Mouse (Mus musculus) E14TG2a.4 (cell line): ENCODE results near the gene Myo3b.

Source experiments
- CTCF ChIP-seq: conservative IDR thresholded peaks from 2 replicates; pipeline ENCODE4 v1.5.1; 2014; ENCODE audit warnings: low read length
- NANOG ChIP-seq: IDR thresholded peaks from 2 replicates; pipeline ENCODE4 v1.6.1; 2014; ENCODE audit warnings: borderline replicate concordance, low read length, mixed read lengths
- POU5F1 ChIP-seq: IDR thresholded peaks from 2 replicates; pipeline ENCODE4 v1.6.1; 2014; ENCODE audit warnings: low read length, borderline replicate concordance

- TF ChIP-seq CTCF: no peak
- no peak for TF ChIP-seq NANOG
- TF ChIP-seq POU5F1: no peak
These were observed 417.3 kb downstream of the Myo3b start for GRCm38 (mm10) chr2:70456205-70456604.
